Mouse (Mus musculus): Measurements from ENCODE around the gene Ctsh.

GRCm38 (mm10) chr9:90014649-90015048, 39.3 kb upstream of the Ctsh start:
- TF ChIP-seq CTCF (IDR thresholded peaks at IDR 0.05; ENCODE audit: control insufficient read depth, insufficient read depth, low read length) = no peak
- TF ChIP-seq POLR2A (IDR thresholded peaks at IDR 0.05; ENCODE audit: borderline replicate concordance, control insufficient read depth, low read depth, low read length) = no peak
